Mouse (Mus musculus) limb, embryonic 14.5 days (tissue): ENCODE measurements around the gene Meis1. TPM values are rescaled to one million over a fixed set of nuclear protein-coding genes. Genes with fewer than 3 reads are reported as not detected.

Experiments
- ATAC-seq: fragments of 200-750 bp; cut with Nextera tagmentation; 2 replicates; pipeline ENCODE4 v1.8.0; 2017; ENCODE audit warnings: low read depth, moderate number of reproducible peaks, moderate TSS enrichment; ENCODE audit not compliant: low FRiP score
- DNase-seq: peaks from one replicate; pipeline ENCODE4 v3.0.0-alpha.2; 2015; ENCODE audit warnings: low spot score
- H3K27ac ChIP-seq: fragments of 300-500 bp; sonication (generic); replicated peaks from 2 replicates; pipeline ENCODE4 v1.5.1; 2014; ENCODE audit warnings: low read depth, mild to moderate bottlenecking, low read length, moderate library complexity, mixed read lengths
- H3K27me3 ChIP-seq: fragments of 300-500 bp; sonication (generic); 2 replicates; pipeline ENCODE4 v1.6.1; 2014; ENCODE audit warnings: low read length, mixed read lengths; ENCODE audit not compliant: control insufficient read depth, insufficient read depth
- H3K36me3 ChIP-seq: fragments of 300-500 bp; sonication (generic); 2 replicates; pipeline ENCODE4 v1.6.1; 2014; ENCODE audit warnings: mild to moderate bottlenecking, low read length, moderate library complexity, mixed read lengths; ENCODE audit not compliant: control insufficient read depth, insufficient read depth
- H3K4me1 ChIP-seq: fragments of 300-500 bp; sonication (generic); 2 replicates; pipeline ENCODE4 v1.6.1; 2014; ENCODE audit warnings: antibody characterized with exemption, low read length, mixed read lengths; ENCODE audit not compliant: control insufficient read depth, insufficient read depth
- H3K4me2 ChIP-seq: fragments of 300-500 bp; sonication (generic); replicated peaks from 2 replicates; pipeline ENCODE4 v1.6.1; 2014; ENCODE audit warnings: low read depth, mild to moderate bottlenecking, low read length, moderate library complexity; ENCODE audit not compliant: severe bottlenecking
- H3K4me3 ChIP-seq: fragments of 300-500 bp; sonication (generic); replicated peaks from 2 replicates; pipeline ENCODE4 v1.5.1; 2014; ENCODE audit warnings: low read length
- H3K9ac ChIP-seq: fragments of 300-500 bp; sonication (generic); 2 replicates; pipeline ENCODE4 v1.6.1; 2014; ENCODE audit warnings: mild to moderate bottlenecking, low read depth, low read length, moderate library complexity; ENCODE audit not compliant: severe bottlenecking
- H3K9me3 ChIP-seq: fragments of 300-500 bp; sonication (generic); 2 replicates; pipeline ENCODE4 v1.6.1; 2016; ENCODE audit warnings: low read length; ENCODE audit not compliant: control insufficient read depth
- POLR2A ChIP-seq: fragments of 200-500 bp; IDR thresholded peaks from 2 replicates; pipeline ENCODE4 v1.8.0; 2012; ENCODE audit warnings: inconsistent platforms, mild to moderate bottlenecking, moderate library complexity, borderline replicate concordance; ENCODE audit not compliant: insufficient read depth, insufficient read length; ENCODE audit errors: extremely low read depth
- WGBS: fragments of 180-500 bp; shearing (Covaris S2); extraction: QIAGEN DNeasy Blood & Tissue Kit; methylation state at CpG from one replicate; pipeline ENCODE4 v1.1.7; 2014; 5-methylcytosine and 5-hydroxymethylcytosine counted together
- polyA plus RNA-seq, 2 experiments: library from polyadenylated mRNA; depleted of rRNA in 1 of 2; stranded (reverse) in 1 of 2; unstranded in 1 of 2; fragments of >200 nt; fragmentation: Nextera tagmentation in 1 of 2; extraction: Ambion mirVana in 1 of 2; gene quantifications; 2 replicates each; pipeline versions ENCODE4 v1.2.1 to v1.2.3; 2012 to 2014

Gene Meis1
- polyA plus RNA-seq, 2 experiments: 15.9 to 16.2 TPM

- Histone ChIP-seq H3K27me3 (peaks cover 74% of the 10 kb centered on the region), H3K27ac (no peak overlapping the region), H3K4me2 (no peak overlapping the region), H3K36me3 (no peaks in the 10 kb centered on the region), H3K9me3 (no peaks in the 10 kb centered on the region), H3K9ac (no peak overlapping the region), H3K4me3 (no peak overlapping the region), H3K4me1 (peaks cover 6% of the 10 kb centered on the region; the same call in 1 of the 2 replicates)
- ATAC-seq (no peak), DNase-seq (no peak)
- no peak for TF ChIP-seq POLR2A
- WGBS: 4% methylated on average over 25 of the region's 25 CpGs
These were observed 148.5 kb downstream of the Meis1 start for GRCm38 (mm10) chr11:18870121-18870931.

- WGBS: 14% methylated on average over 5 of the region's 6 CpGs
- no peaks in the 10 kb centered on the region for H3K36me3 ChIP-seq
- no peak overlapping the region for H3K9ac ChIP-seq
- H3K4me1 ChIP-seq: peaks cover 6% of the 10 kb centered on the region; the same call in 1 of the 2 replicates
- no peak overlapping the region for H3K27ac ChIP-seq
- no peaks in the 10 kb centered on the region for H3K9me3 ChIP-seq
- no peak overlapping the region for H3K4me3 ChIP-seq
- H3K4me2 ChIP-seq: no peak overlapping the region
- peaks cover 65% of the 10 kb centered on the region for H3K27me3 ChIP-seq
- ATAC-seq (no peak), DNase-seq (no peak)
- no peak for TF ChIP-seq POLR2A
These were observed 149.3 kb downstream of the Meis1 start for GRCm38 (mm10) chr11:18869429-18869969.

- ATAC-seq: no peak
- Histone ChIP-seq H3K27ac (no peak overlapping the region), H3K27me3 (peaks cover 51% of the 10 kb centered on the region), H3K4me1 (peaks cover 6% of the 10 kb centered on the region; the same call in 1 of the 2 replicates), H3K4me3 (no peak overlapping the region), H3K36me3 (no peaks in the 10 kb centered on the region), H3K9ac (no peak overlapping the region), H3K4me2 (no peak overlapping the region), H3K9me3 (no peaks in the 10 kb centered on the region)
- no peak for TF ChIP-seq POLR2A
- DNase-seq: no peak
- 50% methylated on average over 2 of the region's 2 CpGs for WGBS
These were observed 151.1 kb downstream of the Meis1 start for GRCm38 (mm10) chr11:18867665-18868064.

GRCm38 (mm10) chr11:18866198-18866836 is 152.5 kb downstream of the Meis1 start:
- Histone ChIP-seq H3K27me3 (peaks cover 44% of the 10 kb centered on the region), H3K9me3 (no peaks in the 10 kb centered on the region), H3K4me2 (no peak overlapping the region), H3K27ac (no peak overlapping the region), H3K9ac (no peak overlapping the region), H3K36me3 (no peaks in the 10 kb centered on the region), H3K4me1 (peaks cover 2% of the 10 kb centered on the region; the same call in 1 of the 2 replicates), H3K4me3 (no peak overlapping the region)
- WGBS: 45% methylated on average over 6 of the region's 6 CpGs
- ATAC-seq (no peak), DNase-seq (no peak)
- TF ChIP-seq POLR2A: no peak

- Histone ChIP-seq H3K27me3 (no peaks in the 10 kb centered on the region), H3K36me3 (no peaks in the 10 kb centered on the region), H3K4me1 (no peaks in the 10 kb centered on the region), H3K27ac (no peak overlapping the region), H3K4me2 (no peak overlapping the region), H3K4me3 (no peak overlapping the region), H3K9ac (no peak overlapping the region), H3K9me3 (no peaks in the 10 kb centered on the region)
- 42% methylated on average over 4 of the region's 4 CpGs for WGBS
- DNase-seq (no peak), ATAC-seq (no peak)
- TF ChIP-seq POLR2A: no peak
These were observed 168.0 kb downstream of the Meis1 start for GRCm38 (mm10) chr11:18850772-18851171.
